Mouse (Mus musculus) lung, embryonic 15.5 days (tissue): Measurements from ENCODE around the gene Arsb. TPM values are rescaled to one million over a fixed set of nuclear protein-coding genes. Genes with fewer than 3 reads are reported as not detected.
A peak's percentile ranks its signal among the peaks of the same experiment; 100 is the strongest.

Experiments used
- ATAC-seq: fragments of 200-750 bp; cut with Nextera tagmentation; 2 replicates; pipeline ENCODE4 v1.8.0; 2017; ENCODE audit warnings: moderate number of reproducible peaks, borderline replicate concordance; ENCODE audit not compliant: low FRiP score, low TSS enrichment; ENCODE audit errors: extremely low read depth
- H3K27ac ChIP-seq: fragments of 300-500 bp; sonication (generic); 2 replicates; pipeline ENCODE4 v1.5.1; 2015; ENCODE audit warnings: moderate library complexity, mild to moderate bottlenecking, inconsistent platforms
- H3K27me3 ChIP-seq: fragments of 300-500 bp; sonication (generic); 2 replicates; pipeline ENCODE4 v1.6.1; 2015; ENCODE audit warnings: inconsistent platforms
- H3K36me3 ChIP-seq: fragments of 300-500 bp; sonication (generic); 2 replicates; pipeline ENCODE4 v1.6.1; 2015; ENCODE audit warnings: inconsistent platforms
- H3K4me1 ChIP-seq: fragments of 300-500 bp; sonication (generic); 2 replicates; pipeline ENCODE4 v1.6.1; 2015; ENCODE audit warnings: inconsistent platforms
- H3K4me2 ChIP-seq: fragments of 300-500 bp; sonication (generic); 2 replicates; pipeline ENCODE4 v1.6.1; 2015; ENCODE audit warnings: inconsistent platforms, mild to moderate bottlenecking, moderate library complexity
- H3K4me3 ChIP-seq: fragments of 300-500 bp; sonication (generic); 2 replicates; pipeline ENCODE4 v1.5.1; 2015; ENCODE audit warnings: mild to moderate bottlenecking, inconsistent platforms
- H3K9ac ChIP-seq: fragments of 300-500 bp; sonication (generic); 2 replicates; pipeline ENCODE4 v1.6.1; 2015; ENCODE audit warnings: inconsistent platforms
- H3K9me3 ChIP-seq: fragments of 300-500 bp; sonication (generic); 2 replicates; pipeline ENCODE4 v1.6.1; 2016; ENCODE audit warnings: inconsistent platforms
- WGBS: fragments of 180-500 bp; shearing (Covaris S2); methylation state at CpG from one replicate; pipeline ENCODE4 v1.1.7; 2015; 5-methylcytosine and 5-hydroxymethylcytosine counted together
- polyA plus RNA-seq: library from polyadenylated mRNA; unstranded; fragments of >200 nt; fragmentation: Nextera tagmentation; extraction: Ambion mirVana; gene quantifications from 2 replicates; pipeline ENCODE4 v1.2.1, GENCODE M21; 2015

Arsb gene
- polyA plus RNA-seq, 1 experiment from 2014 or later = 14.8 TPM

GRCm38 (mm10) chr13:93849751-93850355 is 78.4 kb downstream of the Arsb start:
- WGBS = 68% methylated on average over 5 of the region's 5 CpGs
- Histone ChIP-seq H3K4me1 (peaks cover 56% of the 10 kb centered on the region), H3K27me3 (no peaks in the 10 kb centered on the region), H3K27ac (peak overlapping the region; percentile 66), H3K36me3 (no peaks in the 10 kb centered on the region), H3K4me2 (no peak overlapping the region), H3K9me3 (no peaks in the 10 kb centered on the region), H3K4me3 (no peak overlapping the region), H3K9ac (no peak overlapping the region)
- no peak for ATAC-seq

DNA sequence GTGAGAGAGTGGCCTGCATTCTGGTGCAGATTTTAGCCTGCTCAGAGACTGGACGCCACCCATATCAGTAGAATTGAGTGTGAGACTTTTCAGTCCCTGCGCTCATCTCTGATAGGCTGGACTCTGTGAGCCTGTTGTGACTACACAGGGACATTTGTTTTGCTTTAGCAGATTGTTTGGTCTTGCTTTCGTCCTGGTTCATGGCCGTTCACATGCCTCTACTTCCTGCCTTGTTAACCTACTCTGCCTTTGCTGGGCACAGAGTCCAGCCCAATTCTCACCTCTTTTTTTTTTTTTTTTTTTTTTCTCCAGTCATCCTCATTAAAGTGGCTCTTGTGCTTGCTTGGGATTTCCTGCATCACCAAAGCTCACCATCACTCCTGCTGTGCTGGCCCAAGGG is 79.2 kb downstream of the Arsb start:
- WGBS = 35% methylated on average over 4 of the region's 4 CpGs
- Histone ChIP-seq H3K9me3 (no peaks in the 10 kb centered on the region), H3K9ac (no peak overlapping the region), H3K27ac (peak overlapping the region; percentile 66), H3K36me3 (no peaks in the 10 kb centered on the region), H3K4me2 (no peak overlapping the region), H3K4me3 (no peak overlapping the region), H3K4me1 (peaks cover 58% of the 10 kb centered on the region), H3K27me3 (no peaks in the 10 kb centered on the region)
- peak; percentile 60 for ATAC-seq

GRCm38 (mm10) chr13:93852419-93853138 is 81.1 kb downstream of the Arsb start:
- Histone ChIP-seq H3K36me3 (no peaks in the 10 kb centered on the region), H3K4me3 (no peak overlapping the region), H3K9me3 (no peaks in the 10 kb centered on the region), H3K27ac (peak overlapping the region; percentile 66), H3K4me2 (no peak overlapping the region), H3K4me1 (peaks cover 51% of the 10 kb centered on the region), H3K9ac (no peak overlapping the region), H3K27me3 (no peaks in the 10 kb centered on the region)
- peak; percentile 23; the same call in 1 of the 2 replicates for ATAC-seq
- WGBS = 35% methylated on average over 14 of the region's 14 CpGs

- no peak overlapping the region for H3K4me3 ChIP-seq
- H3K9ac ChIP-seq = no peak overlapping the region
- H3K27me3 ChIP-seq = no peaks in the 10 kb centered on the region
- H3K9me3 ChIP-seq = no peaks in the 10 kb centered on the region
- ATAC-seq = no peak
- peaks cover 49% of the 10 kb centered on the region for H3K4me1 ChIP-seq
- 89% methylated on average over 6 of the region's 6 CpGs for WGBS
- no peaks in the 10 kb centered on the region for H3K36me3 ChIP-seq
- H3K4me2 ChIP-seq = no peak overlapping the region
- no peak overlapping the region for H3K27ac ChIP-seq
Measured at GRCm38 (mm10) chr13:93853767-93854166, 82.3 kb downstream of the Arsb start.

- Histone ChIP-seq H3K4me1 (peaks cover 49% of the 10 kb centered on the region), H3K4me2 (no peak overlapping the region), H3K27me3 (no peaks in the 10 kb centered on the region), H3K4me3 (no peak overlapping the region), H3K27ac (peak overlapping the region; percentile 70), H3K9ac (no peak overlapping the region), H3K36me3 (no peaks in the 10 kb centered on the region), H3K9me3 (no peaks in the 10 kb centered on the region)
- 83% methylated on average over 8 of the region's 8 CpGs for WGBS
- no peak for ATAC-seq
Measured at GRCm38 (mm10) chr13:93854325-93854724, 82.9 kb downstream of the Arsb start.

DNA sequence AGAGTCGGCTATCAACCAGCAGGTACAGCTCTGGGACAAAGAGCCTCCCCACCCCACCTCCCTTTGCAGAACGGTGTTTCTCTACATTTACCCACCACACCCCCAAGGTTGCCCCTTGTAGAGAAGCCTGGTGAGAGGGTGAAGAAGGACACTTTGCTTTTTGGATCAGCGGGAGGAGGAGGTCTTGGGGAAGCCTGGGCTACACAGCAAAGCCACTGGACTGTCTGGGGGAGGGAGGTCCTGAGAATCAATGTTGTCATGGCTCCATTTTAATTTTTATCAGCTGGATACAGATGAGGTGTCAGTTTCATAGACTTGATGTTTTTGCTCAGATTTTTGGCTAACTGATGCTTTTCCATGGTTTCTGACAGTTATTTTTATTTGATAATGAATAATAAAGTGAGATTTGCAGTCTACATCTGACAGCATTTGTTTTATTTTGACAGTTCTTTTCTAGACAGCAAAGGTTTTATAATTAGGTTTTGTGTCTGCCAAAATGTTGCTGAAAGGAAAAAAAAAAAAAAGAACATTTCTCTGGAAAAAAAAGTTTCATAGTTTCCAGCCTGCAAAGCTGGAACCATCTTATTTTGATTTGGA is 83.6 kb downstream of the Arsb start:
- H3K27ac ChIP-seq = peak overlapping the region; percentile 79
- H3K27me3 ChIP-seq = no peaks in the 10 kb centered on the region
- no peak overlapping the region for H3K9ac ChIP-seq
- H3K4me3 ChIP-seq = no peak overlapping the region
- no peaks in the 10 kb centered on the region for H3K36me3 ChIP-seq
- ATAC-seq = peak; percentile 71
- peaks cover 44% of the 10 kb centered on the region for H3K4me1 ChIP-seq
- WGBS = 42% methylated on average over 3 of the region's 3 CpGs
- no peak overlapping the region for H3K4me2 ChIP-seq
- no peaks in the 10 kb centered on the region for H3K9me3 ChIP-seq

DNA sequence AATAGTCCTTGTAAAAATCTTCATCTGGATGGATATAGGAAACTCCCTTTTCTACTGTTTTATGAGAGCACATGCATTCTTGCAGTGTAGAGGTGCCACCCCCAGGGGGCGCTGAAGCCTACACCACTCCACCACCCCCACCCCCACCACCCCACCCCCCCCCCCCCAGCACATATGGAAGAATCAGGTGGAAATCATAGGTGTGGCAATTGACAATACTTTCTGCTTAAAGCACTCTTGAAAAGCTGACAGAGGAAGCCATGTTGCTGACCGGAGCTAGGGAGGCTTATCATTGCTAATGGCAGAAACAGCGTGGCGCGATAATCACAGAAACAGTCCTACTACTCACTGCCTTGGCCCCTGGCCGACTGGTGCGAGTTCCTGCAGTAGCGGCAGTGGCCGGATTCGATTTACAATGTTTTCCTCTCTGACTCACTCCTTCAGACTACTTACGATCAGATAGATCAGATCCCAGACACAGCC is 84.3 kb downstream of the Arsb start:
- H3K4me2 ChIP-seq = peak overlapping the region; percentile 36
- H3K27me3 ChIP-seq = no peaks in the 10 kb centered on the region
- no peak overlapping the region for H3K9ac ChIP-seq
- peak; percentile 25; the same call in 1 of the 2 replicates for ATAC-seq
- H3K36me3 ChIP-seq = no peaks in the 10 kb centered on the region
- H3K4me3 ChIP-seq = peak overlapping the region; percentile 4; the same call in 1 of the 2 replicates
- H3K4me1 ChIP-seq = peaks cover 40% of the 10 kb centered on the region
- peak overlapping the region; percentile 79 for H3K27ac ChIP-seq
- 10% methylated on average over 11 of the region's 11 CpGs for WGBS
- no peaks in the 10 kb centered on the region for H3K9me3 ChIP-seq

- WGBS = 84% methylated on average over 2 of the region's 2 CpGs
- Histone ChIP-seq H3K9ac (no peak overlapping the region), H3K9me3 (no peaks in the 10 kb centered on the region), H3K27me3 (no peaks in the 10 kb centered on the region), H3K4me3 (no peak overlapping the region), H3K36me3 (no peaks in the 10 kb centered on the region), H3K27ac (no peak overlapping the region), H3K4me2 (no peak overlapping the region), H3K4me1 (peaks cover 7% of the 10 kb centered on the region; the same call in 1 of the 2 replicates)
- ATAC-seq = no peak
Measured at GRCm38 (mm10) chr13:93861211-93861610, 89.8 kb downstream of the Arsb start.

DNA sequence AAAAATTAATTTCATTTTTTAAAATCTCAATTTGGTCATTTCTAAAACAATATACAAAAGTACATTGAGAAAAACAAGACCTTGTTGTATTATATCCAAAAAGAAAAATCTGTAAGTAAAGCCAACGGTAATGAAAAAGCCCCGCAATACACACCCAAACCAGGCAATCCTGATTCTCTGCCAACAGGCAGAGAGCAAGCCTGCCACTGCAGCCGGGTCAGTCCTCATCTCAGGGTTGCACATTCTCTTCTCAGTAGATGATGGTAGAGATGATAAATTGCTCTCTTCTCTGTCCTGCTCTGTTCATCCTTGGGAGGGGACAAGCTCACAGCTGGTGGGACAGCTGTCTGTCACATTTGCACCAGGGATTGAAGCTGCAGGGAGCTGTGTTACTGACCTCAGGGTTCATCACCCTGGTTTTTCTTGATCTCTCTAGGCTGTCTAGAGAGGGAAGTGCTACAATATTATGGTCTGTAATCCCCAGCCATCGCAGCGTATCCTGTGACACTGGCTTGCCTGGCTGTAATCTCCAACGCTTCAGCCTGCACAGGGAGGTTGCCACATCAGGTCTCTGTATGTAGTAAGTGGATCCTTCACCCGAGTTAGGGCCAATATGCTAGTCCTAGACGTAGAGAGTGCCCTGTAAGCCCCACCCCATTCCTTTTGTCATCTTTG is 92.8 kb downstream of the Arsb start:
- Histone ChIP-seq H3K27me3 (no peaks in the 10 kb centered on the region), H3K9ac (no peak overlapping the region), H3K4me1 (0 out of 2 replicates have a peak, but pooled peaks cover 7% of the 10 kb centered on the region), H3K4me2 (no peak overlapping the region), H3K4me3 (no peak overlapping the region), H3K36me3 (no peaks in the 10 kb centered on the region), H3K9me3 (no peaks in the 10 kb centered on the region), H3K27ac (no peak overlapping the region)
- peak; percentile 53; the same call in 1 of the 2 replicates for ATAC-seq
- 39% methylated on average over 8 of the region's 8 CpGs for WGBS

- WGBS = 81% methylated on average over 5 of the region's 5 CpGs
- no peaks in the 10 kb centered on the region for H3K36me3 ChIP-seq
- no peak overlapping the region for H3K4me2 ChIP-seq
- H3K9ac ChIP-seq = no peak overlapping the region
- H3K4me1 ChIP-seq = 0 out of 2 replicates have a peak, but pooled peaks cover 10% of the 10 kb centered on the region
- H3K27ac ChIP-seq = no peak overlapping the region
- H3K27me3 ChIP-seq = no peaks in the 10 kb centered on the region
- no peaks in the 10 kb centered on the region for H3K9me3 ChIP-seq
- peak; percentile 37; the same call in 1 of the 2 replicates for ATAC-seq
- no peak overlapping the region for H3K4me3 ChIP-seq
Measured at GRCm38 (mm10) chr13:93866638-93867037, 95.2 kb downstream of the Arsb start.

DNA sequence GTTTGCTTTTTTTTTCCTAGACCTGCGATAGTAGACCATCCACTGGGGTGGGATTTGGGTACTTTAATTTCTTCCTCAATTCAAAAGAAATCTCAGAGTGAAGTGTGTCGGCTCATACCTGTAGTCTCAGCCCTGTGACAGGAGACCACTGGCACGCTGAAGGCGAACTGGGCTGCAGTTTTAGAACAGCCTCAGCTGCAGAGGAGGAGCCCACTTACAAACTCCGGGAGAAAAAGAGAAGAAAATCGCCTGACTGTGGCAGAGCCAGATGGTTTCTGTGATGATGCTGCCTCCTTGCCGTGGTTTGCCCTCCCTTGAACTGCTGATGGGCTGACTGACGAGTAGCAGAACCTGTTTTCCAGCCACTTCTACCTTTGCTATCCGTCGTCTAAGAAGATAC is 100.3 kb downstream of the Arsb start:
- Histone ChIP-seq H3K4me1 (0 out of 2 replicates have a peak, but pooled peaks cover 3% of the 10 kb centered on the region), H3K27me3 (no peaks in the 10 kb centered on the region), H3K27ac (no peak overlapping the region), H3K4me2 (no peak overlapping the region), H3K36me3 (no peaks in the 10 kb centered on the region), H3K9ac (no peak overlapping the region), H3K4me3 (no peak overlapping the region), H3K9me3 (no peaks in the 10 kb centered on the region)
- WGBS = 41% methylated on average over 10 of the region's 10 CpGs
- no peak for ATAC-seq
